Mouse (Mus musculus) heart, postnatal 4 days (tissue): Measurements from ENCODE around the gene Top2a. TPM values are rescaled to one million over a fixed set of nuclear protein-coding genes. Genes with fewer than 3 reads are reported as not detected.
A peak's percentile ranks its signal among the peaks of the same experiment; 100 is the strongest.

Experiments
- DNase-seq: peaks from one replicate; pipeline ENCODE4 v3.0.0; 2021
- total RNA-seq, 2 experiments: library from RNA; stranded (reverse); gene quantifications; 2 replicates each; pipeline ENCODE4 v1.2.3; 2021

Top2a gene
- total RNA-seq, 2 experiments from 2014 or later: 174 to 191 TPM

DNA sequence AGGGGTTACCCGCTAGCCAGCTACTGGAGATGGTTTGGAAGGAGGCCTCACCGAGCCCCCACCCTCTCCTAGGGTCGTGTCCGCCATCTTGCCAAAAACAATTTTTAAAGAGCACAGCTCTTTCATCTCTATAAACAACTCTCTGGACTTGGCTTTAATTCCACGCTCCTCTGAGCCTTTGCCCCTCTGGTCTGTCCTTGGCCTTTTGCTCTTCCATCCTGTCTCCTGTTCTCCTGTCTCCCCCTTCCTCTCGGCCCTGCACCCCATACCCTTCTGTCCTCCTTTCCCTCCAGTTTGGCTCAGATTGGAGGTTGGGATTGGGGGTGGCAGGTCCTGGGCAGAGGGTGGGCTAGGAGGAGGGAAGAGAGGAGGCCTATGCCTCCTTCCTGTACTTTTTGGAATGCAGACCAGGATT lies 59.8 kb downstream of the Top2a start:
- no peak for DNase-seq

DNA sequence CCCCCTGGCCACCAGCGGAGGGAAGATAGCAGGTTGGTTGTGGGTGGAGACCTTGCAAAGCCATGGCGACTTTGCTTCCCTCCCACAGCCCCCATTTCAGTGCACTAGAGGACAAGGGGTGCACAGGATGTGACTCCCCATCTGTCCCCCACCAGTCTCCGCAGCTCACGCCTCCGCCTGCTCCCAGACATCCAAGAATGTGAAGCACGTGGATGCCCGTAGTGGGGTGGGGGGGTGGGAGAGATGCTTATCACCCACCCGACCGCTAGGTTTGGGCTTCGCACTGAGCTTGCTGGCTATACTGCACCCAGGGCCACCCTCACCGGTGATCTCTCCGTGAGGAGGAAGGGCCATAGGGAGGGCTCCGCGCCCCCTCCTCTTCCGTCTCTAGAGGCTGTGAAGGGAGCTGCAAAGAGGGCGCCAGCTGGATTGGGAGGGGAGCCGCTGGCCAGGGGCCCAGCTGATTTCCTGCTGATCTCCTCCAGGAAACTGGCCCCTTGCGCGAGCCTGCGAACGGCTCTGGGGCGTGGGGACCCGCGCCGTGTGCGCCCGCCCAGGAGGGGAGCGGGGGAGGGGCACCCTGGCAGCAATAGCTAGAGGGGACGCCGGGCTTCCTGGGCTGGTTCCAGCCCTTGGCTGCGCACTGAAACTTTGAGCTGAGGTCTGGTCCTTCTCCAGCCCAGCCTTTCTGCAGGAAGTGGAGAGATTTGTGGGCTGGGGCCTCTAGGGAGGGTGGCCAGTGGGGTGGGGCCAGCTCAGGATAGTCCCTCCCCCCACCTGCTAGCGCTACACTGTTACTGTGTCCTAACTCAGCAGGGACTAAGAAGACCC lies 60.6 kb downstream of the Top2a start:
- peak; percentile 94 for DNase-seq

DNA sequence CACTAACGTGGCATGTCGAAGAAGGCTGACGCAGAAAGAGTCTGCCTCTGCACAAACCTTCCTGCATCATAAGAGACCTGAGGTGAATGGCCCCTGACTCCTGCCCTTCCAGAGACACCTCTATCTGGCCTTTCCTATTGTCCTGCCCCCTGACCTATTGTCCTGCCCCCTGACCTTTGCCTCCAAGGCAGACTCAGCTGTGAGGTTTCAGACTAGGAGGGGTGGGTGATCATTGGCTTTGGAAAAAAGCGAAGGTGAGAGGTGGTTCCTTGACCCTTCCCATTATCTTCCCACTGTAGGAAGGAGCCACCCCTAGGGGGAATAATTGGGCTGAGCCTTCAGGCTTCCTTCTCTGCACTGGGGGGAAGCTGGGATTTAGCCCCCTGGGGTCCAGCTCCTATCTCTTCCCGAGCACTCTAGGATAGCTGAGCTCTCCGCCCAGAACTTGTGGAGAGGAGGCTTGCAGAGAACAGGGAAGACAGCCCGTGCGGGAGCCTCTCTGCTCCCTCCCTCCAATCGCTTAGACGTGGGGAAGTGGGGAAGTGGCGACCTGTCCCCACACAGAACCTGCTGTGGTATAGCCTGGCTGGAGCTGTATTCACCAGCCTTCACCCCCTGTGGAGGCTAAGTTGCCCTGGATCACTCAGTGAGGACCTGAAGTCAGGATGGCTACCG lies 61.4 kb downstream of the Top2a start:
- DNase-seq: no peak

DNA sequence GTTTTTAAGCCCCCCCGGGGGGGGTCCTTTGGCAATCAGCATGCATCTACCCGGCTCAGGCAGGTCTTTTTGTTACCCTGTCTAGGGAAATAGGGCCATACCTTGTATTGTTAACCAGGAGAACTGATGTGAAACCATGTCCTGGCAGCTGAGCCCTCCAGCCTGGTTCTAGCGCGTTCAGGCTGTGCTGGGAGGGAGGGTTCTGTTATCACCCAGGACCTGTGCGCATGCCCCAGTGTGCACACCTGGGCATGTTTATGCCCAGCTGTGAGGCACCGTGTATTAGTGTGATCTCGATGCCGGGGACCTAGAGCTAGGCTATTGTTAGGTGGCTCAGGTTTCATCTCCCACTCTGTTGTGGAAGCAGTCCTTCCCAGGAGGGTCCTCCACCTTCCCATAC lies 62.2 kb downstream of the Top2a start:
- no peak for DNase-seq

DNA sequence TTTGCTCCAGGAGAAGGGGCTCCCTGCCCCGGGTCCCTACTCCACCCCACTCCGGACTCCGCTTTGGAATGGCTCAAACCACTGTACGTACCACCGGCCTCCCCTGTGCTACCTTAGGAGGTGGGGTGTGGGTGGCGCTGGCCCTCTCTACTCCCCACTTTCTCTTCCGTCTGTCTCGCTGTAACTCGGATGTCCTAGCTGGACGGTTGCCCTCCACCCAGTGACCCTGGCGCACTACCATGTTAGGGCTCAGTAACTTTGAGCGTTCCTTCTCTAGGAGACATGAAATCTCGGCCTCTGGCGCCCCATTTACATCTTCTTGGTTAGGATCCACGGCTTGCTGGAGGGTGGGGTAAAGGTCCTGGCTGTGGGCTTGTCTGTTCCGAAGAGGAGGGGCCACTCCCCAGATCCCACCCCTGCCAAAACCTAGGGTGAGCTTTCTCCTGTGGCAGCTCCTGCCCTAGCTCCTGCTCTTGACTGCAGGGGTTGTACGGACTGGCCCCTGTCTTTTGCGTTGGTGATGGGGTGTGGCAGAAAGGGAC lies 62.9 kb downstream of the Top2a start:
- peak; percentile 48 for DNase-seq

DNA sequence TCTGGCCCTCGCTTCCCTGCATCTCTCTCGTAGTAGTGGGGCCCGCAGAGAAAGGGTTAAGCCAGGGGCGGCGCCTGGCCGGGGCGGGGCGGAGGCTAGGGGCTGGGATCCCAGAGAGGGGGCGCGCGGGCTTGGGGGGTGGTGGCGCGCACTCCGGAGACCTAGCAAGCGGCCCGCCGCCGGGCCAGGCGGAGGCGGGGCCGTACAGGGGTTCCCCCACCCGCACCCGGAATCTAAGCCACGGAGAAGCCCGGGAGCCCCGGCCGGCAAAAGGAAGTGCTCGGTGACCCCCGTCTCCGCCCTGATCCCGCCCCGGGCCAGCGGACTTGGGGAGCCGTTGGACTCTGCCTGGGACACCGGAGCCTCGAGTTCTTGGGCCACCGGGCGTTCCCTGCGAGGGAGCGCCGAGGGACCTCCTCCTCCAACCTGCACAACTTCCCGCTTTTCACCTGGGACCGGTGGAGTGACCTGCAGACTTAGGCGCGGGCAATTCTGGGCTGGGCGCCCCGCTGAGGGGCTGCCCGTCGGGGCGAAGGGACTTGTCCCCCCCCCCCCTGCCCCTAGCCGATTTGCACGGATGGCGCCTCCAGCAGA lies 63.6 kb downstream of the Top2a start:
- peak; percentile 89 for DNase-seq

DNA sequence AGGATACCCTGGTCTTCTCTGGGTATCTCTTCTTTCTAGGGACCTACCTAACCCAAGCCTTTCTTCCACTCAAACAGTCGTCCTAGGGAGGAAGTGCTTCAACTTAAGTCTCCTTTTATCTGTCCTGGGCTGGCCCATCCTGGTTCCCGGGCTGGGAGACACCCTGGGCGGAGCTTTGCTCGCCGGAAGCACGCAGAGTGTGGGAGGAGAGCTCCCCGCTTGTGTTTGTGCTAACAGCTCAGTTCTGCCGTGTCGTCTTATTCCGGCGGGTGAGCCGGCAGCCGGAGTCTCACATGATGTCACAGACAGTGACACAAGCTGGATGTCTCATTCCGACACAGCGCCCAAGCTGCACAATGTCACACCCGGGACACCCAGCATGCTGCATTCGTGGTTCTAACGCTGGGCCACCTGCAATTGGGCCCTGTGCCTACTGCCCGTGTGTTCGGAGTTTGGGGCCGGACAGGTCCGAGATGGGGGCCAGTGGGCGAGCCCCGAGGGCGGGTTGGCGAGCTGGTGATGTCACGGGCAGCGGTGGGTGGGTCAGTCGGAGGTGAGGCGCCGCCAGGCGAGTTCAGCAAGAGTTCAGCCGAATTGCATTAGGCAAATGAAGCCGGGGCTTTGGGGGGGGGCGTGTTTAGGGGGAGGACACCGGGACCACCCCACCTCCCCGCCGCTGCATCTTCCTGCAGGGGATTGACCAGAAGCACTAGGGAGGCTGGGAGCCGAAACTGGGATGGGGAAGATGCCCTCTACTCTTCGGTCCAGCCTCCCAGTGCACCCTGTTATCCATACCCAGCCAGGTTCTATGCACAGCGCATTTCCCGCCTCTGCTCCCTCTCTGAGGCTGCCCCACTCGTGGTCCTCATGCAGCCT lies 64.3 kb downstream of the Top2a start:
- peak; percentile 87 for DNase-seq

DNA sequence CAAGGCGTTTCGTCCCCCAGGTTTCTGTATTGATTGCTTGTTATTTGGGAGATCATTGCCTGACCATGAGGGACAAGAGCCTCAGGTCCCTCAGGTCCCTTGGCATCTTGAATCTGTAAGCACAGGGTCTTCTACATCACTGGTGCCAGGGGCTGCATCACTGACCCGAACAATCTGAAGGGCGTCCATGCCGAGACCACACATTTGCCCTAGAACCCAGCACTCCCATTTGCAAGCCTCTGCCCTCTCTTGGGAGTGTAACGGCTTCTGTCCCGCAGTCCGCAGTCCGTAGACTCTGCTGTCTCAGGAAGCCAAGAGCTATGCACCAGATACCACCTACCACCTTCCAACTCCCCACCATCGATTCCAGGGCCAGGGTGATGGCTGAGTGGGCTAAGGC lies 67.6 kb downstream of the Top2a start:
- DNase-seq: no peak

DNA sequence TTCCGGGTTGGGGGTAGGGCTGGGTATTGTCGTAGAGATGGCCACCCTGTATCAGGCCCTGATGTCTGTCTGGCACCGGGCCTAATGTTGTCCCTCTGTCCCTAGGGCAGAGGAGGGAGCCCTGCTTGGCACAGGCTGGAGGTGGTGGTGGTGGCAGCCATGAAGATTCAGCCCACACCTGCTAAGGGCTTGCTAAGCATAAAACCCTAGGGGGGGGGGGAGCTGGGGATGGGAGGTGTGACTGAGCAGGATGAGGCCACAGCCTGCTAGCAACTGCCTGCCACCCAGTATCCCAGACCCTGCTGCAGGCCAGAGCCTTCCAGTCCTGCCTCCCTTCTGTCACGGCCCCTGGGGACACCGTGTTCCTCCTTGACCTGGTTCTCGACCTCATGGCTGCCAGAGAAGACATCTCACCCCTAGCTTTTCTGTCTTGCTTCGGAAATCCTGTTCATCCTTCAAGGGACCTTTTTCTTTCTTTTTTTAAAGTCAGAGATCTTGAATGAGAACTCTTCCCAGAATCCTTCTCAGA lies 68.2 kb downstream of the Top2a start:
- no peak for DNase-seq

DNA sequence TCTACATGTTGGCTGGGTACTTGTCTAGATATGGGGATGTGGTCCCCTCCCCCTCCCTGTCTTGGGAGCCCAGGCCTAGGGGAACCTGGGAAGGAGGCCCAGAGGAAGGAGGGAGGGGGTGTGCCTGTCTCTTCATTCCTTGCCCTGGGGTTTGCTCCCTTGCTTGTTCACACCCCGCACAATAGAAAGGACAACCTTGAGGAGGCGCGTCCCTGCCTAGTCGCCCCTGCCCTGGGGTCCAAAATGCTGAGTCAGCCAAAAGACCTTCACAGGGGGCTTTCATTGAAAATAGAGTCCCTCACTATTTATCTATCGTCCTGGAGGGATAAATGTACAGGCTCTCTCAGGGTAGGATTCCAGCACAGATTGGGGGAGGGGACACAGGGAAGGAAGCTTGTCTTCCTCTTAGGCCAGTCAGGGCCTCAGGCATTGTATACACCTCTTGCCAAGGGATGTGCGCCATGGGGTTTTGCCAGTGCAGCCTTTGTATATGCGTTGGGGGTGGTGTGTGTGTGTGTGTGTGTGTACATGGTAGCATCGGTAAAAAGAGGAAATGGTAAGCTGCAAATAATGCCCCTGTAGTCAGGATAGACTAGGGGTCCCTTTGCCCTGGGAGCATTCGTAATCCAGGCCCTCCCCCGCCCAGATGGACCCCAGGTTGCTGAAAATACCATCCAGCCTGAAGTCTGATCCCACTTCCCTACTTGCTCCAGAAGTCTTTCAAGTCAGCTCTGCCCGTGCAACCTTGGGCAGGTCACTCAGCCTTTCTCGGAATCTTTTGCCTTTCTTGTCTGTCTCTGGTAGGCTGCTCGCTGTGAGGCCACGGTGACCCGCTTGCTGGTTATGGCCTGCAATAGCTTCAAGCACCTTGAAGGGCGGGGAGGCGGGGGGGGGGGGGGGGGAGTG lies 68.9 kb downstream of the Top2a start:
- DNase-seq: no peak

DNA sequence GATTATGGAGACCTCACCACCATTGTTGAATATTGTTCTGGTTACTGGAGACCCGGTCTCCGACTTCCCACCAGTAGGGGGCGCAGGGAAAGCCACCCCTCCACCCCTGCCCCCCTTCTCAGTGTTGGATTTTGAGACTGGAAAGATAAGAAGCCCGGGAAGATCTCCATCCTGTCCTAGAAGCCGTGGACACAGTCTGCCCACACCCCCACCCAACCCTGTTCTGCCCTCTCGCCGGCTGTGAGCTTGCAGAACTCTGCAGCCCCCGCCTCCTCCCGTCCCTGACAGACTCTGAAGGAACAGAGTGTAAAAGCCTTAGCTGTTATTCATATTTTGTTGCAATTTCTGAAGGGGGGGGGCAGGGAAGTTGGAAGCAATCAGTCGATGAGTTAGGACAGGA lies 69.6 kb downstream of the Top2a start:
- peak; percentile 89 for DNase-seq

DNA sequence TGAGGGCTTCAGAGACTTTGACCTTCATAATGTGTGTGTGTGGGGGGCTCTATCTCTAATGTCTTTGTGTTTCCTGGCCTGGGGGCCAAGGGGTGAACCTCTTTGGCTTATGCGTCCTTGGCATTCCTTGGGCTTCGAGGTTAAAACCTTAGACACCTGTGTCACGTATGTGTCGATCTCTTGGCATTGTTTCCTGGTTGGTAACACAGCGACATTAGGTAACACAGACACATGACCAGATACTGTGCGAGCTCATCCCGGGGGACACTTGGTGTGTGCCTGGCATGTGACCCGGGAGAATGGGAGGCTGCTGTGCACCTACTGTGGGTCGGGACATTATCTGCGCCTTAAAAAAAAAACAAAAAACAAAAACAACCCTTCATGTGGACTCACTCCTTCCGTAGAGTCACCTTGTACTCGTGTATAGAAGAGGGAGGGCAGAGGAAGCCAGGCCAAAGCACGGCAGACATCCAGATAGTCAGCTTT lies 70.1 kb downstream of the Top2a start:
- DNase-seq: no peak

DNA sequence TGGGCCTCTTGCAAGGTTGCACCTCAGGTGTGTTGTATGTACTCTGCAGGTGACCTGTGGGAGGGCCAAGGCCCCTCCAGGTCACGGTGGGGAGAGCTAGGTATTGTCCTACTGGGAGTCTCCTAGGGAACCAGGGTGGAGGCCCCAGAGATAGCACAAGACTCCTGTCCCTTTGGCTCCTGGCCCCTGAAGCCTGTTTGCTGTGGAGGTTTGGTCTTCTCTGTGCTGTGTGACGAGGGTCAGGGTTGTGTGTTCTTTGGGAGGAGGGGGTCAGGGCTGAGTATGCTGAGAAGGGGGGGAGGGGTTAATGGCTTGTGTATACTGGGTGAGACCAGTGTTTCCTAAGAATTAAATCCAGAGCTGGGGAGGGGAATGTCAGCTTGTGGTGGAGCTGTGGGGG lies 70.6 kb downstream of the Top2a start:
- no peak for DNase-seq

DNA sequence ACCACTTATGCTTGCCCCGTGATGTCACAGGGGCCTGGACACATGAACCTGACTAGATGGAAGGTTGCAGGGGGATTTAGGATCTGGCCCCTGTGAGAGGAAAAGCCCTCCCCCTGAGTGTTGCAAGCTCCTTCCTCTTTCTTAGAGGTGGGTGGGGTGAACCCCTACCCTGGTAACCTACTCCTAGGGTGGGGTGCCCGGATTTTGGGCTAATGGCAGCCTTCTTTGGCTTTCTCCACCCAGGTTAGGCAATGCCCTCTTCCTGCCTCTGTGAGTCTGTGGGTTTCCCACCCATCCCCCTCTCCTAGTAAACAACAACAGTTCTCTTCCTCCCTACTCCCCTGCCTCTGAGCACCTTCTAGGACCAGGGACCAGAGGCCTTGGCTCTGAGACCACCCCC lies 71.3 kb downstream of the Top2a start:
- no peak for DNase-seq

DNA sequence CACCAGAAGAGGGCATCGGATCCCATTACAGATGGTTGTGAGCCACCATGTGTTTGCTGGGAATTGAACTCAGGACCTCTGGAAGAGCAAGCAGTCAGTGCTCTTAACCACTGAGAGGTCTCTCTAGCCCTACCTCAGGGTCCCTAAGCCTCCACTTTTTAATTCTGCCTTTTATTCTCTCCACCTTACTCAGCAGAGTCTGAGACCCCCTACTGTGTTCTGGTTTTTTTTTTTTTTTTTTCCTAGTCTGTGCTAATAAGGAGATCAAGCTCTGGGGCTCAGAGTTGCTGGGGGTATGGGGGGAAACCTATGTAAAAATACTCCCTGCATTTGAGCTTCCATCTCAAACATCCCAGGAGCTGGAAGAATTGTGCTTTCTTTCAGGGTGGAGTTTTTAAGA lies 71.9 kb downstream of the Top2a start:
- no peak for DNase-seq

DNA sequence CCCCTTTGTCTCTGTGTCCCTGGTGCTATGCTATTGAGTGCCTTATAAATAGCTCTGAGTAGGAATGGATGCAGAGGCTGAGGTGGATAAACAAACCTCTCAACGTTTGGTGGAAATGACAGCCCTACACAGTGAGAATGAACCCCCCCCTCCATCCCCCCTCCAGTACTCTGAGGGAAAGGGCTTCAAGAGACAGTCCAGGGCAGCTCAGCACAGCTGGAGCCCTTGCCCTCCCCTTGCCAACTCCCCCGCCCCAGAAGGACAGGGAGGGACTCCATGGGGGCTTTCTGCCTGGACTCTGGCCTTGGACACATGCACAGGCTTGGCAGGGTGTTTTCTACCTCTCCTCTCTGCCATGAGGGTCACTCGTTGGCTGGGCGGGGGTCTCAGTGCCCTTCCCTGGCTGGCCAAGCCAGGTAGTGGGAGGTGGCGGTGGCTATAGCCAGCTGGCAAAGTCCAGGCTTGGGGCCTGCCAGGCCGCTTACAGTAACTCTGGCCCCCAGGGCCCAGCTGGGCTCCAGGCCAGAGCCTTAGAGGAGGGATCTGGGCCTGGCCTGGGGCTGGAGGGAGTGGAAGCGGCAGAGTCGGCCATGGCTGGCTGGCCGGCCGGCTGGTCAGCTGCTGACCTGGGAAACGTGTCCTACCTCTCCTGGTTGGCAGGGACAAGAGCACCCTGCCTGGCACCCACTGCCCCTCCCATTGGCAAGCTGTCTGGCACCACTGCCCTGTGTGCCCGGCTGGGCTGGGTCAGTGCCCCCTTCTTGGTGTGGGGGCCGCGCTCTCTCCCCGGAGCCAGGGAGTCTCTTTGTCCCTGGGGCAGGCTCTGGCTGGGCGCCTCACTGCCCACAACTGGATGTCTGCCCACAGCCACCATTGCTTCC lies 72.7 kb downstream of the Top2a start:
- DNase-seq: peak; percentile 95

DNA sequence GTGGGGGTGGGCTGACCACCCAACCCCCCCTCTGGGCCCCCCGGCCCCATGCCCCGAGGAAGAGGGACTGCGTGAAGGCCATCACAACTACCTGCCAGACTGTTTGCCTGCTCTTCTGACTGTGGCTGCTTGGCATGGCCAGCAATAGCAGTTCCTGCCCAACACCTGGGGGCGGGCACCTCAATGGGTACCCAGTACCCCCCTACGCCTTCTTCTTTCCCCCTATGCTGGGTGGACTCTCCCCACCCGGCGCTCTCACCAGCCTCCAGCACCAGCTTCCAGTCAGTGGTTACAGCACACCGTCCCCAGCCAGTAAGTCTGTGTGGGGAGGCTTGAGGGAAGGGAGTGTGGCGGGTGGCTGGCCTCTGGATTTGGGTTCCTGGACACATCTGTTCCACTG lies 73.5 kb downstream of the Top2a start:
- no peak for DNase-seq

DNA sequence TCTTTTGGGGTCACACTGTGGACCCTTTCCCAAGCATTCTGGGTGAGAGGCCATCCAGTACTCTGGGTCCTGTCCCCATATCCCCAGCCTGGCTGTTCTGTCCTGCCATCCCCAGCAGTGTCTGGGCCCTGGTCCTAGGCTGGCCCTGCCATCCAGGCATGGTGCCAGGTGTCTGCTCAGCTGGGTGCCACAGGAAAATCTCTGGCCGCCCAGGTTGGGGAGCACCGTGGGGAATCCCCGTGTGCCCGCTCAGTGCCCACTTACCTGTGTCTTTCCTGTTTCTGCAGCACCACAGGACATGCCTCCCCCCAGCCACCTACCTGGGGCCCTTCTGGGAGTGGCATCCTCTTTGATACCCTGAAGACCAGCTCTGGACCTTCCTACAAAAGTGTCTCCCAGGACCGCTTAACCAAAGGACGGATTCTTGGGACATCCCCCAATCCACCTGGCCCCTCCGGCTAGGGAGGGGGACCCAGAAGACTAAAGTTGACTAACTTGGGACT lies 74.0 kb downstream of the Top2a start:
- peak; percentile 66 for DNase-seq

DNA sequence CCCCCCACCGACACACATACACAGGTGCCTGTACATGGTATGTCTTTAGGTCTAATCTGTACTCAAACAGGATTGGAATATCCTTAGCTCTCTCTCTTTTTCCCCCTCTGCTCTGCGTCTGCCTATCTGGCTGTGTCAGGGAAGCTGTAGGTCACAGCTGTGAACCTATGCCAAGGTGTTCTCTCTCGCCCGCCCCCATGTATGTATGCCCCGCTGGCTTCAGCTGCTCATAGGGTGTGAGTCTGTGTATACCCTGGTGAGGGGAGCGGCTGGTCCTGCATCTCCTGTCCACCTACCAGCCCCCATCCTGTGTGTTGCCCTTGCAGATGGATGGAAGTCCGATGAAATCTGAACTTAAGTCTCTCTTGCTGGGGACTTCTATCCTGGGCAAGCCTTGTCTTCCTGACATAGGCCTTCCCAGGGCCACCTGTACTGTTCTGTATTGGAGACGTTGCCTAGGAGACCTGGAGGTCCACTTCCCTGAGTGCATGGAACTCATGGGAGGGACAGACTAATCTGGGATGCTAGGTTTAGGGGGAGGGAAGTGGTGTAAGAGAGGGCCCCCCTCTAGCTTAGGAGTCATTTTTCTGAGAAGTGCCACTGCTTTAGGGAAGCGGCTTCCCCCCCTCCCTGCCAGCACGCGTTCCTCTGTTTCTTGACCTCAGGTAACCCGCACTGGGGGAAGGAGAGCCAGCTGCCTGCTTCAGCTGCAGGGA lies 74.6 kb downstream of the Top2a start:
- DNase-seq: peak; percentile 10
